Mouse (Mus musculus) embryonic facial prominence, embryonic 10.5 days (tissue): ENCODE measurements around the gene Fbxo22. TPM values are rescaled to one million over a fixed set of nuclear protein-coding genes. Genes with fewer than 3 reads are reported as not detected.
"Not testable (repeated sequence)": the region's sequence is repeated elsewhere in the genome, so short reads cannot be mapped to it uniquely, and the experiment has no call there.

Experiments used
- DNase-seq: peaks from one replicate; pipeline ENCODE4 v3.0.0-alpha.2; 2017; ENCODE audit warnings: low spot score
- H3K27ac ChIP-seq: fragments of 300-500 bp; sonication (generic); replicated peaks from 2 replicates; pipeline ENCODE4 v1.5.1; 2016; ENCODE audit warnings: mild to moderate bottlenecking
- H3K27me3 ChIP-seq: fragments of 300-500 bp; sonication (generic); replicated peaks from 2 replicates; pipeline ENCODE4 v1.6.1; 2016; ENCODE audit warnings: low read depth, mild to moderate bottlenecking; ENCODE audit not compliant: poor library complexity, severe bottlenecking
- H3K36me3 ChIP-seq: fragments of 300-500 bp; sonication (generic); replicated peaks from 2 replicates; pipeline ENCODE4 v1.6.1; 2016; ENCODE audit warnings: mild to moderate bottlenecking, moderate library complexity
- H3K4me1 ChIP-seq: fragments of 300-500 bp; sonication (generic); 2 replicates; pipeline ENCODE4 v1.6.1; 2016
- H3K4me3 ChIP-seq: fragments of 300-500 bp; sonication (generic); 2 replicates; pipeline ENCODE4 v1.5.1; 2016; ENCODE audit warnings: mild to moderate bottlenecking, moderate library complexity
- H3K9me3 ChIP-seq: fragments of 300-500 bp; sonication (generic); 2 replicates; pipeline ENCODE4 v1.6.1; 2016; ENCODE audit warnings: mild to moderate bottlenecking
- WGBS: fragments of 180-500 bp; shearing (Covaris S2); methylation state at CpG from one replicate; pipeline ENCODE4 v1.1.7; 2016; 5-methylcytosine and 5-hydroxymethylcytosine counted together
- polyA plus RNA-seq: library from polyadenylated mRNA; unstranded; fragments of >200 nt; fragmentation: Nextera tagmentation; extraction: Ambion mirVana; gene quantifications from 2 replicates; pipeline ENCODE4 v1.2.1, GENCODE M21; 2016

Gene Fbxo22
- polyA plus RNA-seq, 1 experiment from 2014 or later, result 75.5 TPM

DNA sequence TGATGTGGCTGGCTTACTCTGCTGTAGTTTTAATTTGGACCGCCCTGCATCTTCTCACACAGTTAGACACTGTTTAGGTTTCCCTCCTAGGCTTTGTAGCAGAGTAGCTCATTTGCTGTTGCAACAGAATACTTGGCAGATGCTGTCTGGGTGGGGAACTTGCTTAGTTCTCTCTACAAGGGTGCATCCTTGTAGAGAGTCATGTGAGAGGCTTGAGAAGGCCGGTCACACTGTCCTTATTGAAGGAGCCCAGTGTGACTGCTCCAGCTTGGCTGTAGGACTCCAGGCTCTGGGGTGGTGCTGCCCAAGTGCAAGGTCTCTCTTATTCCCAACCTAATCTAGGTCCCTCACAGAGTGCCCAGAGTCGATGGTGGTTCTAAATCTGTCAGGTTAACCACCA, 8.7 kb downstream of the Fbxo22 start:
- WGBS, result 94% methylated on average over 3 of the region's 3 CpGs
- H3K9me3 ChIP-seq, result no peaks in the 10 kb centered on the region
- H3K36me3 ChIP-seq, result peaks cover 96% of the 10 kb centered on the region
- no peaks in the 10 kb centered on the region for H3K27me3 ChIP-seq
- no peak overlapping the region for H3K4me3 ChIP-seq
- H3K27ac ChIP-seq, result no peak overlapping the region
- no peaks in the 10 kb centered on the region for H3K4me1 ChIP-seq
- no peak for DNase-seq

DNA sequence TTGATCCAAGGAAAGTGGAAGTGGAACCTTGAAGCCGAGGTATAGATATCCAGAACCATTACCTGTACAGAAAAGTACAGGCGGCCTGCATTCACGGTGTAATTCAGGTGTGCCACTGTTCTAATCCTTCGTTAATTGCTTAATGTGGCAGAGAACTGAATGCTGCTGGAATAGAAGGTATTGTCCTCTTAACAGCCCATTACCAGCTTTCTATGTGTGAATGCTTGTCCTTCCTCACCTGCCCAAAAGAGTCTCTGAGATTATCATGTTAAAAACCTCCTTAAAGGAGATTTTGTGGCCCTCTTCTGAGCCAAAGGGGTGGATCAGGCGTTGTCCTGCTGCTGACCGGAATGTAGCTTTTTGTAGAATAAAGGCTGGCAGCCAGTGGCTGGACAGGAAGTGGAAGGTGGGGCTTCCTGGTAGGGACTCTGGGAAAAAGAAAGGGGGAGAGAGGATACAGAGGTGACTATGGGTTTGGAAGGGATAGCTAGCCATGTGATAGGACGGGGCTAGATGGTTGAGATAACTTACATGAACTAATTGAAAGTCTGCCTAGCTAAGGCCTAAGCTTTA, 16.5 kb downstream of the Fbxo22 start:
- DNase-seq, result no peak

DNA sequence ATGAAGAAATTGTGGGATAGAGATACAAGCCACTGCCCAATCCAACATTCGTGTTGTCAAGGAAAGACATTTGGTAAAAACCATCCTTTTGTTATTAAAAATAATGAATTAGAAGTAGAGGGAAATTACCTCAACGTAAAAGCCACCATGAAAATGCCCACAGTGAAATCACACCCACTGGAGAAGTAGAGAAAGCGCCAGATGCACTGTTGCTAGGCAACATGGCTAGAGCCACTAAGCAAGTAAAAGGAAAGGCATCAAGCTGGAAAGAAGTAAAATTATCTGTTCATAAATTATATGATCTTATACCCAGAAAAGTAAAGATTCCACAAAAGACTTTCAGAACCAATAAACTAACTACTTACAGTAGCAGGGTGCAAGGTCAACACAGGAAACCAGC, 17.5 kb downstream of the Fbxo22 start:
- H3K4me1 ChIP-seq, result no peaks in the 10 kb centered on the region
- H3K27me3 ChIP-seq, result no peaks in the 10 kb centered on the region
- peaks cover 55% of the 10 kb centered on the region for H3K36me3 ChIP-seq
- H3K4me3 ChIP-seq, result no peak overlapping the region
- no peak for DNase-seq
- no peaks in the 10 kb centered on the region for H3K9me3 ChIP-seq
- 90% methylated on average over 3 of the region's 3 CpGs for WGBS
- no peak overlapping the region for H3K27ac ChIP-seq

More for the DNA sequence above, 16.5 kb downstream of the Fbxo22 start:
- Histone ChIP-seq H3K36me3 (peaks cover 65% of the 10 kb centered on the region), H3K4me3 (no peak overlapping the region), H3K27ac (no peak overlapping the region), H3K4me1 (no peaks in the 10 kb centered on the region), H3K27me3 (no peaks in the 10 kb centered on the region), H3K9me3 (no peaks in the 10 kb centered on the region)
- WGBS, result 86% methylated on average over 7 of the region's 7 CpGs

DNA sequence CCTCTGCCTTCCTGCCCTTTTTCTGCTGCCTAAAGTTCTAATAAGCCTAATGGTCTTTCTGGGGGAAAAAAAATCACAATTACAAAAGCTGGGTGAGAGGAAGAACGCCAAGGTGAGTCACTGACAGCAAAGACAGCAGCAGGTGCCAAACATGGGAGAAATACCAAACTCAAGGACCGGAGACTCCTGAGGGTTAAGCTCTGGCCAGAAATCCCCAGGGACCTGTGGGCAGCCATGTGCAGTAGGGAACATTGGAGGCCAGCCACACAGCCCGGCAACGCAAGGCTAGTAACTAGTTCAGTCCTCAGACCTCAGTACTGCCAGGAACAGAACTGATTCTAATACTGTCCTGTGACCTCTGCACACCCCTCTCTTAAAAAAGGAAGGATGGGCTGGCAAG, 19.4 kb downstream of the Fbxo22 start:
- Histone ChIP-seq H3K36me3 (peaks cover 36% of the 10 kb centered on the region), H3K4me3 (no peak overlapping the region), H3K27me3 (no peaks in the 10 kb centered on the region), H3K27ac (no peak overlapping the region), H3K4me1 (no peaks in the 10 kb centered on the region), H3K9me3 (no peaks in the 10 kb centered on the region)
- 91% methylated on average over 4 of the region's 4 CpGs for WGBS
- no peak for DNase-seq

DNA sequence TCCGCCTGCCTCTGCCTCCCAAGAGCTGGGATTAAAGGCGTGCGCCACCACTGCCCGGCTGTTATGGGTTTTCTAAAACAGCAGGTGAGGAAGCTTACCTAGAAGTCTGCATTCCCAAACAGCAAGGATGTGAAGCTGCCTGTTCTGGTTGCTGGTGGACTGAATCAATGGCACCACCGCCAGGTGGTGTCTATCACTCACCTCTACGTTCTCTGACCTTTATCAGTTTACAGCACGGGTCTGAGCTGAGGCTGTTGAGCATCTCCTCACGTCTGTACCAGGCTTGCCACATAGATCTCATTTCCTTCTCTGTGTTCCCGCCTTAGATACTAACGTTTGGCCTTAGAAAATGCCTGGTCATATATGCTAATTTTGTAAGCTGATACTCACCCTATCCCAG, 20.3 kb downstream of the Fbxo22 start:
- no peaks in the 10 kb centered on the region for H3K27me3 ChIP-seq
- H3K4me1 ChIP-seq, result no peaks in the 10 kb centered on the region

DNA sequence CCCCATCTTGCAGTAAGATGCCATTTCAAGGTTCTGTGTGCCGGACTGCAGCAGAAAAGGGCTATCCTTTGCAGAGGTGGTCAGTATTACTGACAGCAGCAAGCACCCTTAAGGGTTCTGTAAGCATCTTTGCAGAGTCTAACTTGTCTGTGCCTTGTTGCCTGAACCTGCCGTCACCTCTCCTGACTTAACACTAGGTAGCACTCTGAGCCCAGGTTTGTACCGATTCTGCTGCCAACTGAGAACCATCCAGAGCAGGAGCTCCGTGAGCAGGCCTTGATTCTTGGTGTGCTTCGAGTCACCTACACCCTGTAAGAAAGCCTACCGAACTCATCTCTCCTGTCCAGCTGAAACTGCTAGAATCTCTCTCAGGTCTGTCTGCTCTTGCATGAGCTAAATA, 22.8 kb downstream of the Fbxo22 start:
- Histone ChIP-seq H3K9me3 (0 out of 2 replicates have a peak, but pooled peaks cover 2% of the 10 kb centered on the region), H3K4me1 (no peaks in the 10 kb centered on the region), H3K27ac (no peak overlapping the region), H3K27me3 (no peaks in the 10 kb centered on the region), H3K36me3 (peaks cover 2% of the 10 kb centered on the region), H3K4me3 (no peak overlapping the region)
- 69% methylated on average over 6 of the region's 6 CpGs for WGBS
- peak; percentile 13 for DNase-seq

More for the DNA sequence above, 20.3 kb downstream of the Fbxo22 start:
- peaks cover 27% of the 10 kb centered on the region for H3K36me3 ChIP-seq
- DNase-seq, result no peak
- no peak overlapping the region for H3K27ac ChIP-seq
- H3K4me3 ChIP-seq, result no peak overlapping the region
- no peaks in the 10 kb centered on the region for H3K9me3 ChIP-seq
- 67% methylated on average over 10 of the region's 10 CpGs for WGBS

DNA sequence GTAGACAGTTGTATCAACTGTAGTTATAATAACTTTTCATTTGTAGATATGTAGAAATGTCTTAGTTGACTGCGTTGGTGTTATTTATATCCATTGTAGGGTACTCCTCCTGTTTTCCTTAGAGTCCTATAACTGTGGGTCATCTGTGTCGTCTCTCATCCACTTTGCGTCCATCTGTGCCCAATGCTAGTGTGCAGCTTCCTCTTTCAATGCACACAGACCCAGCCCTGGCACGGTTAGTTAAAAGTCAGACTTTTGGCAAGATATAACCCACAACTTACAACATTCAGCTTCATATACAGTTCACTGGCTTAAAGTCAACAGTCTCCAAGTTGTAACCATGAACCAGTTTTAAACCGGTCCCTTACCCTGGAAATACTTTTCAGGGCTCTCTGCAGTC, 23.4 kb downstream of the Fbxo22 start:
- DNase-seq, result no peak
- Histone ChIP-seq H3K36me3 (no peaks in the 10 kb centered on the region), H3K27me3 (no peaks in the 10 kb centered on the region), H3K4me1 (no peaks in the 10 kb centered on the region), H3K27ac (no peak overlapping the region), H3K4me3 (no peak overlapping the region), H3K9me3 (0 out of 2 replicates have a peak, but pooled peaks cover 2% of the 10 kb centered on the region)
- 95% methylated on average over 5 of the region's 5 CpGs for WGBS

DNA sequence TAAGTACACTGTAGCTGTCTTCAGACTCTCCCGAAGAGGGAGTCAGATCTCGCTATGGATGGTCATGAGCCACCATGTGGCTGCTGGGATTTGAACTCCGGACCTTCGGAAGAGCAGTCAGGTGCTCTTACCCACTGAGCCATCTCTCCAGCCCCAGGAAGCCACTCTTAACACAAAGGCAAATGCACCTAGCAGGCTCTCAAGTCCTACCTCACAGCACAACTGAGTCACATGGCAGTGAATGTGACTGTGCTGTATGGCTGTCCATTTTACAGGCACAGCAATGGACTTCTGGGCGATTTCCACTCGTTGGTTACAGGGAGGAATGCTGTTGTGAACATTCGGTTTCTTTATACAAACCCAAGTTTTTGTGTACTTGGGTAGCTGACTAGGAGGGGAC, 23.9 kb downstream of the Fbxo22 start:
- no peaks in the 10 kb centered on the region for H3K27me3 ChIP-seq
- no peaks in the 10 kb centered on the region for H3K4me1 ChIP-seq
- no peak for DNase-seq
- H3K9me3 ChIP-seq, result 0 out of 2 replicates have a peak, but pooled peaks cover 2% of the 10 kb centered on the region
- no peak overlapping the region for H3K4me3 ChIP-seq
- no peak overlapping the region for H3K27ac ChIP-seq
- H3K36me3 ChIP-seq, result no peaks in the 10 kb centered on the region
- 92% methylated on average over 7 of the region's 7 CpGs for WGBS

DNA sequence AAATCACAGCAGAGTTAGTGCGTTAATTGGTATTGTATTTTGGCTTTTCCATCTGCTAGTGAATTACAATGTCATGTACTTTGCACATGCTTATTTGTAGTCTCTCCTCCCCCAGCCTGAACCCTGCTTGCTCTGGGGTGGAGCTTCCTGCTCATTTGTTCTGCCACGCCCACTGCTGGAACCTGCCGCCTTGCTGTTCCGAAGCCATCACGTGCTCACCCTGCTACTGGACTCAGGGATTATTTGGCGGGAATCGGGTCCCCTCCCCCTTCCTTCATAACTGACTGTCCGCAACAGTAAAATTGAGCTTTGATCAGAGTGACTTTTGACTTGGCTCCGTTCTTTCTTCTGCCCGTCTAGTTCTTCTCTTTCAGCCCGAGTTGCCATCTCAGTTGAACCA, 24.4 kb downstream of the Fbxo22 start:
- H3K27ac ChIP-seq, H3K36me3 ChIP-seq, H3K4me1 ChIP-seq, H3K9me3 ChIP-seq, DNase-seq, H3K4me3 ChIP-seq, H3K27me3 ChIP-seq: not testable (repeated sequence)
- WGBS, result 78% methylated on average over 11 of the region's 11 CpGs

DNA sequence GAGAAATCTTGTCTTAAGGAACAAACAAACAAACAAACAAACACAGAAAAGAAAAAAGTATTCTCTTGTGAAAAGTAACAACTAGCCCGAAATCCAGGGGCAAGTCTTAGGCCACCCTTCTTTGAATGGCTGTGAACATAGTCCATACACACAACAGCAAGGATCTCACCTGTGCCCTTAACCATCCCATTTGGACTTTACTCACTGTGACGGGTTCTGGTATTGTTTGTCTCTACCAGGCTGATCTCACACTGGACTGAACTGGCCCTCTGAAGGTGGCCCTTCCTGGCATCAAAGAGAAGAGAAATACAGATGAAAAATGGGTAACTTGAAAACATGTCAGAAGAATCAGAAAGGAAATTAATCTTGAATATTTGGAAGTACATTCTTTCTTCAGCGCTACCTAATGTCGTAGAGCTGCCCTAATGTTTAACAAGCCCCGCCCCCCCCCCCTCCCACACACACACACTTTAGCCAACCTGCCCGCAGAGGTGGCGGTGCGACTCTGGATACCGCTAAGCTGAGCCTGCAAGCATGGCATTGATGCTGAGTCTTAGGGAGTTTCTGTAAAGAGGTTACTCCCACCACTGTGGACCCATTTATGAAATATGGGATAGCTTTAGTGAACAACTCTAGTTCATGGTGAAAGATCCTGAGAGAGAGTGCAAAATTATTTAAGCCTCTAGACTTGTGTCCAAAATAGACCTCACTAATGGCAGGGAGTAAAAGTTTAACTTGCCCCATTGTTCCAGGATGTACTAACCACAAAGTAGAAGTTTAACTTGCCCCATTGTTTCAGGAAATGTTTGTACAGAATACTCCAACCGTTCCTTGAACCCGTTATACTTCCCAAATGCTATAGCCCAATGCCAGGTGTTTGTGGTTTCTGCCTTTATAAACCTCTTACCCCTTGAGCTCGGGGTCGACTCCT, 27.8 kb downstream of the Fbxo22 start:
- WGBS, result 76% methylated on average over 13 of the region's 13 CpGs
- Histone ChIP-seq H3K36me3 (no peaks in the 10 kb centered on the region), H3K4me1 (no peaks in the 10 kb centered on the region), H3K27me3 (peaks cover 5% of the 10 kb centered on the region; the same call in 1 of the 2 replicates), H3K27ac (no peak overlapping the region), H3K9me3 (0 out of 2 replicates have a peak, but pooled peaks cover 2% of the 10 kb centered on the region), H3K4me3 (no peak overlapping the region)
- DNase-seq, result no peak

DNA sequence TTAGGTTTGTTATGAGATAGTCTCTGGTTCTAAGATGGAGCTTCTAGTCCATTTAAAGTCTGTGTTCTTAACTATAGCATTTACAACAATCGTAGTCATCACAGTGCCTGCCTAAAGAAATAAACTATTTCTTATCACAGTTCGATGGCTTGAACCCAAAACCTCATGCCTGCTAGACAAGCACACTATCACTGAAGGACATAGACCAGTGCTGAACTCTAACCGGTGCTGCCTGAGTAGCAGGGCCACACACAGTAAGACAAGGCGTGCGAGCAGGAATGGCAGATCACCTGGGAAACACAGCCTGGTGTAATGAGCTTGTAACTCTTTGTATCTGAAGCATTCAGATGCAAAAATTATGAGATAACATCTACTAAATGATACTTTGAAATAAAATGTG, 32.1 kb downstream of the Fbxo22 start:
- DNase-seq, result no peak
- H3K27ac ChIP-seq, result no peak overlapping the region
- H3K4me1 ChIP-seq, result no peaks in the 10 kb centered on the region
- no peaks in the 10 kb centered on the region for H3K9me3 ChIP-seq
- 90% methylated on average over 5 of the region's 5 CpGs for WGBS
- H3K36me3 ChIP-seq, result no peaks in the 10 kb centered on the region
- peaks cover 16% of the 10 kb centered on the region; the same call in 1 of the 2 replicates for H3K27me3 ChIP-seq
- H3K4me3 ChIP-seq, result no peak overlapping the region

DNA sequence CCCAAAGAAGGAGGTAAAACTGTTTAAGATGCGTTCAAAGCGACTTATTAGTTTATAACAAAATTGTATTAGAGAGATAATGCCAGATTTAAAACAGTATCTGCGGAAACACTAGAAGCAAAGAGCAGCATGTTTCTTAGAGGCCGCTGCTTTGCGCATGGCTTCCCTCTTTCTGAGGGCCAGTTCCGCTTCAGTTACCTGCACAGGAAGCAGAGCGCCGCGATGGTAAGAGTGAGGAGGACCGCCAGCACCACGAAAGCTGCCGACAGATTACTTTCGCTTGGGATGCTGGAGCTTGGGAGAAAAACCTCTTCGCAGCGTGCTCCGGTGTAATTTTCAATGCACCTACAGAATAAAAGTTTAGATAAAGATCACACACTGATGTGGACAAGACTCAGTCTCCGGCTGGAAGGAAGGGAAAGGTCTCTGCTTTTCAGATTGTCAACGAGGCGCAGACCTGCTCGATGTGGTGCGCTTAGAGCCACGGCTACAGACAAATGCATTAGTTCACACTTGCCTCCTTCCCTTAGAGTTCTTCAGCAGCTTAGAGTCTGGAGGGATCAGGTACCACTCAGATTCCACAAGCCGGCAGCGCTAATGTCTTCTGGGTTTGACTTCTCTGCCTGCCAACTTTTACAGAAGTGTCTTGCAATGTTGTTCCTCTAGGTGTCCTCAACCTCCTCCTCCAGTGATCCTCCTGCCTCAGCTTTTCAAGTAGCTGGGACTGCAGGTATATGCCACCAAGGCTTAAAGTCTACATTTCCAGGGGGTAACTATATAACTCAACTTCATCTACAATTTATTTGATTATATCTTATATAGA, 33.3 kb downstream of the Fbxo22 start:
- no peaks in the 10 kb centered on the region for H3K4me1 ChIP-seq
- peak overlapping the region; percentile 47 for H3K4me3 ChIP-seq
- no peak overlapping the region for H3K27ac ChIP-seq
- peaks cover 16% of the 10 kb centered on the region; the same call in 1 of the 2 replicates for H3K27me3 ChIP-seq
- peak; percentile 29 for DNase-seq
- no peaks in the 10 kb centered on the region for H3K36me3 ChIP-seq
- WGBS, result 43% methylated on average over 24 of the region's 24 CpGs
- H3K9me3 ChIP-seq, result no peaks in the 10 kb centered on the region
